In genomic region chr11:114177281-114177680, GRCm38 (mm10) we compare ENCODE assay signal across 14 mouse cellular contexts.
"Had no signal": no experiment of that assay in that cellular context is flagged by ENCODE, and none has a peak within 500 bp of the region (broad histone marks: within the 10 kb centered on the region; RNA-seq: fewer than 3 reads in every experiment).

No protein-coding gene starts in this region.

- H3K4me2 ChIP-seq: kidney, embryonic 15.5 days; limb, embryonic 13.5 days; liver, embryonic 11.5 days; liver, embryonic 15.5 days; midbrain, embryonic 15.5 days; neural tube, embryonic 12.5 days; stomach, embryonic 15.5 days had no signal

- H3K9ac ChIP-seq: kidney, embryonic 15.5 days; limb, embryonic 13.5 days; liver, embryonic 15.5 days; midbrain, embryonic 15.5 days; neural tube, embryonic 12.5 days; stomach, embryonic 15.5 days had no signal

- H3K4me1 ChIP-seq: liver, embryonic 15.5 days had no signal

- H3K4me3 ChIP-seq: kidney, embryonic 15.5 days; limb, embryonic 13.5 days; liver, embryonic 15.5 days; midbrain, embryonic 15.5 days; neural tube, embryonic 12.5 days; stomach, embryonic 15.5 days had no signal

- H3K27me3 ChIP-seq: liver, embryonic 15.5 days; midbrain, embryonic 15.5 days; neural tube, embryonic 12.5 days; stomach, embryonic 15.5 days had no signal

- H3K9me3 ChIP-seq: kidney, embryonic 15.5 days; limb, embryonic 13.5 days; liver, embryonic 15.5 days; midbrain, embryonic 15.5 days; neural tube, embryonic 12.5 days; stomach, embryonic 15.5 days had no signal

- ATAC-seq: lung, postnatal 0 days; midbrain, embryonic 15.5 days had no signal

- H3K27ac ChIP-seq: kidney, embryonic 15.5 days; limb, embryonic 13.5 days; liver, embryonic 15.5 days; midbrain, embryonic 15.5 days; neural tube, embryonic 12.5 days; stomach, embryonic 15.5 days had no signal

- DNase-seq: kidney, postnatal 14 days; lung, adult 2 months; lung, postnatal 36 days; right cerebral cortex, postnatal 4 days; thymus, adult 2 months; thymus, postnatal 25 days had no signal

- H3K36me3 ChIP-seq: kidney, embryonic 15.5 days; limb, embryonic 13.5 days; liver, embryonic 15.5 days; midbrain, embryonic 15.5 days; neural tube, embryonic 12.5 days; stomach, embryonic 15.5 days had no signal
